Mouse (Mus musculus): ENCODE results near the gene Tecr. TPM values are rescaled to one million over a fixed set of nuclear protein-coding genes. Genes with fewer than 3 reads are reported as not detected.

Tecr gene
- polyA plus RNA-seq, 1 experiment from 2014 or later = 372 TPM

GRCm38 (mm10) chr8:83648031-83648430 lies 40.3 kb upstream of the Tecr start:
- no peaks in the 10 kb centered on the region for H3K36me3 ChIP-seq (ENCODE audit: control insufficient read depth, insufficient read depth)
- WGBS = 89% methylated on average over 4 of the region's 4 CpGs

DNA sequence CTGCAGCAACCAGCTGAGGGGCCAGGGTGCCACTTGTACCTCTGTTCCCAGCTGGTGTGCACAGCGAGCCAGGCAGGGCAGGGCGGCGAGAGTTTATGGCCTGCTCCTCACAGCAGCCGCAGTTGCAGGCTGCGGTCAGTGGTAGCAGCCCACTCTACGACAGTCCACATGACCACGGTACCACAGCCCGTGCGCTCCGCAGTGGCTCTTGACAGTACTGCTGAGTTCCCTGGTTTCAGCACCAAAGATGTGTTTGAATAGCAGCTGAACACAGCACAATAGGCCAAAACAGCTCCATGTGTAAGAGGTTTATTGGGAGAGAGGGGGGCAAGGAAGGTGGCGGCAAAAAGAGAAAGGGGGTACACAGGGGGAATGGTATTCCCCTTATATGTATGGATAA lies 39.7 kb upstream of the Tecr start:
- H3K36me3 ChIP-seq (ENCODE audit: control insufficient read depth, insufficient read depth) = no peaks in the 10 kb centered on the region
- no peak for ATAC-seq (replicated peaks; ENCODE audit: extremely low read depth, insufficient read depth, low FRiP score)
- WGBS = 94% methylated on average over 11 of the region's 11 CpGs
- H3K4me3 ChIP-seq (ENCODE audit: low read length) = no peak overlapping the region
- no peaks in the 10 kb centered on the region for H3K9me3 ChIP-seq (replicated peaks; ENCODE audit: control insufficient read depth, low read length)
- H3K4me2 ChIP-seq (ENCODE audit: low read depth, low read length) = no peak overlapping the region
- H3K9ac ChIP-seq (ENCODE audit: low read length) = no peak overlapping the region
- H3K27ac ChIP-seq (ENCODE audit: low read length) = no peak overlapping the region
- H3K27me3 ChIP-seq (ENCODE audit: control insufficient read depth, insufficient read depth, low read length) = no peaks in the 10 kb centered on the region; the same call in 1 of the 2 replicates
- H3K4me1 ChIP-seq (ENCODE audit: control insufficient read depth, insufficient read depth, low read length) = peaks cover 5% of the 10 kb centered on the region

More at GRCm38 (mm10) chr8:83648031-83648430, 40.3 kb upstream of the Tecr start:
- Histone ChIP-seq H3K9me3 (replicated peaks; ENCODE audit: control insufficient read depth, low read length) (no peaks in the 10 kb centered on the region), H3K4me3 (ENCODE audit: low read length) (no peak overlapping the region), H3K4me1 (ENCODE audit: control insufficient read depth, insufficient read depth, low read length) (peaks cover 5% of the 10 kb centered on the region), H3K27me3 (ENCODE audit: control insufficient read depth, insufficient read depth, low read length) (no peaks in the 10 kb centered on the region), H3K9ac (ENCODE audit: low read length) (no peak overlapping the region), H3K4me2 (ENCODE audit: low read depth, low read length) (no peak overlapping the region), H3K27ac (ENCODE audit: low read length) (no peak overlapping the region)
- ATAC-seq (replicated peaks; ENCODE audit: extremely low read depth, insufficient read depth, low FRiP score) = no peak

GRCm38 (mm10) chr8:83639649-83640048 lies 31.9 kb upstream of the Tecr start:
- Histone ChIP-seq H3K4me2 (ENCODE audit: low read depth, low read length) (no peak overlapping the region), H3K27me3 (ENCODE audit: control insufficient read depth, insufficient read depth, low read length) (no peaks in the 10 kb centered on the region; the same call in 1 of the 2 replicates), H3K9me3 (replicated peaks; ENCODE audit: control insufficient read depth, low read length) (peaks cover 7% of the 10 kb centered on the region; the same call in 1 of the 2 replicates), H3K4me1 (ENCODE audit: control insufficient read depth, insufficient read depth, low read length) (no peaks in the 10 kb centered on the region), H3K4me3 (ENCODE audit: low read length) (no peak overlapping the region), H3K36me3 (ENCODE audit: control insufficient read depth, insufficient read depth) (no peaks in the 10 kb centered on the region), H3K27ac (ENCODE audit: low read length) (no peak overlapping the region), H3K9ac (ENCODE audit: low read length) (no peak overlapping the region)
- no peak for ATAC-seq (replicated peaks; ENCODE audit: extremely low read depth, insufficient read depth, low FRiP score)
- WGBS = 69% methylated on average over 5 of the region's 5 CpGs

- Histone ChIP-seq H3K4me3 (ENCODE audit: low read length) (no peak overlapping the region), H3K27ac (ENCODE audit: low read length) (no peak overlapping the region), H3K4me2 (ENCODE audit: low read depth, low read length) (no peak overlapping the region), H3K9me3 (replicated peaks; ENCODE audit: control insufficient read depth, low read length) (peaks cover 7% of the 10 kb centered on the region; the same call in 1 of the 2 replicates), H3K4me1 (ENCODE audit: control insufficient read depth, insufficient read depth, low read length) (no peaks in the 10 kb centered on the region), H3K36me3 (ENCODE audit: control insufficient read depth, insufficient read depth) (no peaks in the 10 kb centered on the region), H3K27me3 (ENCODE audit: control insufficient read depth, insufficient read depth, low read length) (no peaks in the 10 kb centered on the region; the same call in 1 of the 2 replicates), H3K9ac (ENCODE audit: low read length) (no peak overlapping the region)
- WGBS = 62% methylated on average over 4 of the region's 4 CpGs
- ATAC-seq (replicated peaks; ENCODE audit: extremely low read depth, insufficient read depth, low FRiP score) = no peak
These were observed 31.1 kb upstream of the Tecr start for GRCm38 (mm10) chr8:83638856-83639255.

DNA sequence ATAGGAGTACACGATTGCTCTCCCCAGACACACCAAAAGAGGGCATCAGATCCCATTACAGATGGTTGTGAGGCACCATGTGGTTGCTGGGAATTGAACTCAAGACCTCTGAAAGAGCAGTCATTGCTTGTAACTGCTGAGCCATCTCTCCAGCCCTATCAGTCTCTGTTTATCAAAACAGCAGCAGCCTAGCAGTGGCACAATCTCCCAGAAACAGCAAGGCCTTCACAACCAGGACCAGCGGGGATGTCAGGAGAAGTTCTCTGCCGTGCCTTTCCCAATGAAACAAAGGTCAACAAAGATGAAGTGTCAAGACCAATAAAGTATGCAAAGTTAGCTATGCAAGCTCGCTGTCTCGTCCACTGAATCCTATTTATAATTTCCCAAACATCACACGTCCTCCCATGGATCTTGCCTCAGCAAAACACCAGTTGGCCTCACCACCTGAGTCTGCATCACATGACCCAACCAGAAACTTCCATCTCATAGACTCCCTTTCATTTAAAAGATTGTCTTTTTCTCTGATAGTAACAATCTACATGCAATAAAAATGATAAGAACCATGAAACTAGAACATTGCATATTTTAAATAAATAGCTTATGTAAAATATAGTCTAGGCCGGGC lies 24.4 kb upstream of the Tecr start:
- Histone ChIP-seq H3K4me3 (ENCODE audit: low read length) (no peak overlapping the region), H3K27ac (ENCODE audit: low read length) (no peak overlapping the region), H3K9me3 (replicated peaks; ENCODE audit: control insufficient read depth, low read length) (peaks cover 7% of the 10 kb centered on the region; the same call in 1 of the 2 replicates), H3K4me2 (ENCODE audit: low read depth, low read length) (no peak overlapping the region), H3K9ac (ENCODE audit: low read length) (no peak overlapping the region), H3K36me3 (ENCODE audit: control insufficient read depth, insufficient read depth) (no peaks in the 10 kb centered on the region), H3K27me3 (ENCODE audit: control insufficient read depth, insufficient read depth, low read length) (no peaks in the 10 kb centered on the region), H3K4me1 (ENCODE audit: control insufficient read depth, insufficient read depth, low read length) (no peaks in the 10 kb centered on the region)
- no peak for ATAC-seq (replicated peaks; ENCODE audit: extremely low read depth, insufficient read depth, low FRiP score)
- 79% methylated on average over 7 of the region's 7 CpGs for WGBS

DNA sequence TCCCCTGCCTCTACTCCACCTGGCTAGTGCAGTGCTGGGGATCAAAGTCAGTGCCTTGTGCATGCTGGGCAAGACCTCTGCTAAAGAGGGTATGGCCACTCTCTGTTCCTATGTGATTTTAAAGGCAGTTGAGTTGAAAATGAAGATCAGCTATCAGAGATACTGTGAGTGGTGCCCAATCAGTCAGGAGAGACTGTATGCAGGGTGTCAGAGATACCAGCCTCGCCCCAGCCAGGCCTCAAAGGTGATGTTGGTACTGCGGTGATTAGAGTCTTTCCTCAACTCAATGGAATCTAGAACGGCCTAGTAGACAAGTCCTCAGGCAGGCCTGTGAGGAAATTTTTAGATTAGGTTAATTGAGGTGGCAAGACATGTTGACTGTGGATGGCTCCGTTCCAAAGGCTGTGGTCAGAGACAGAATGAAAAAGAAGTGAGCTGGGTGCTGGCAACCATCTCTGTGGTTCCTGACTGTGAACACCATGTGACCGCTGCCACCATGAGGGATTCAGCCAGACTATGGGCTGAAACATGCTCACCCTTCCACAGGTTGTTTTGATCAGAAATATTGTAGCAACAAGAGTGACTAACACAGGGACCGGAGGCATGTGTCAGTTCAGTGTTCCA lies 18.0 kb upstream of the Tecr start:
- Histone ChIP-seq H3K4me3 (ENCODE audit: low read length) (no peak overlapping the region), H3K27ac (ENCODE audit: low read length) (no peak overlapping the region), H3K36me3 (ENCODE audit: control insufficient read depth, insufficient read depth) (no peaks in the 10 kb centered on the region), H3K4me1 (ENCODE audit: control insufficient read depth, insufficient read depth, low read length) (peaks cover 3% of the 10 kb centered on the region; the same call in 1 of the 2 replicates), H3K9ac (ENCODE audit: low read length) (no peak overlapping the region), H3K9me3 (replicated peaks; ENCODE audit: control insufficient read depth, low read length) (no peaks in the 10 kb centered on the region), H3K27me3 (ENCODE audit: control insufficient read depth, insufficient read depth, low read length) (peaks cover 4% of the 10 kb centered on the region), H3K4me2 (ENCODE audit: low read depth, low read length) (no peak overlapping the region)
- WGBS = 73% methylated on average over 6 of the region's 6 CpGs
- no peak for ATAC-seq (replicated peaks; ENCODE audit: extremely low read depth, insufficient read depth, low FRiP score)

DNA sequence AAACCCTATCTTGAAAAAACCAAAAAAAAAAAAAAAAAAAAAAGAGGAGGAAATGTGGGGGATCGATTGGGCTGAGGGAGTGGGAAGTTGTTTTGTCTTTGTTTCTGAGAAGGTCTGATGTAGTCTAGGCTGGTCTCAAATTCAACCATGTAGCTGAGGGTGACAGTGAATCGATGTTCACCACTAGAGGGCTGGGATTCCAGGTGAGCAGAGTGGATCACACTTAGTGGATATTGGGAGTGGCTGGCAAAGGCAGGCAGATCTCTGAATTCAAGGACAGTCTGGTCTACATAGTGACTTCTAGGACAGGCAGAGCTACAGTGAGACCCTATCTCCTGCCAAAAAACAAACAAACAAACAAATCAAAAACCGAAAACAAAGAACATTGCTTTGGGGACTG lies 17.0 kb upstream of the Tecr start:
- H3K4me1 ChIP-seq (ENCODE audit: control insufficient read depth, insufficient read depth, low read length) = peaks cover 3% of the 10 kb centered on the region; the same call in 1 of the 2 replicates
- no peak for ATAC-seq (replicated peaks; ENCODE audit: extremely low read depth, insufficient read depth, low FRiP score)
- 43% methylated on average over 3 of the region's 3 CpGs for WGBS

GRCm38 (mm10) chr8:83623549-83623948 lies 15.8 kb upstream of the Tecr start:
- Histone ChIP-seq H3K4me2 (ENCODE audit: low read depth, low read length) (no peak overlapping the region), H3K27ac (ENCODE audit: low read length) (no peak overlapping the region), H3K4me1 (ENCODE audit: control insufficient read depth, insufficient read depth, low read length) (peaks cover 3% of the 10 kb centered on the region; the same call in 1 of the 2 replicates), H3K9ac (ENCODE audit: low read length) (no peak overlapping the region), H3K36me3 (ENCODE audit: control insufficient read depth, insufficient read depth) (no peaks in the 10 kb centered on the region), H3K27me3 (ENCODE audit: control insufficient read depth, insufficient read depth, low read length) (peaks cover 4% of the 10 kb centered on the region), H3K4me3 (ENCODE audit: low read length) (no peak overlapping the region), H3K9me3 (replicated peaks; ENCODE audit: control insufficient read depth, low read length) (no peaks in the 10 kb centered on the region)
- no peak for ATAC-seq (replicated peaks; ENCODE audit: extremely low read depth, insufficient read depth, low FRiP score)
- 70% methylated on average over 7 of the region's 7 CpGs for WGBS

More for the DNA sequence above, 17.0 kb upstream of the Tecr start:
- Histone ChIP-seq H3K4me2 (ENCODE audit: low read depth, low read length) (no peak overlapping the region), H3K27ac (ENCODE audit: low read length) (no peak overlapping the region), H3K9ac (ENCODE audit: low read length) (no peak overlapping the region), H3K27me3 (ENCODE audit: control insufficient read depth, insufficient read depth, low read length) (peaks cover 4% of the 10 kb centered on the region), H3K36me3 (ENCODE audit: control insufficient read depth, insufficient read depth) (no peaks in the 10 kb centered on the region), H3K4me3 (ENCODE audit: low read length) (no peak overlapping the region), H3K9me3 (replicated peaks; ENCODE audit: control insufficient read depth, low read length) (no peaks in the 10 kb centered on the region)

- H3K4me3 ChIP-seq (ENCODE audit: low read length) = peak overlapping the region; percentile 44
- H3K27ac ChIP-seq (ENCODE audit: low read length) = no peak overlapping the region
- H3K4me2 ChIP-seq (ENCODE audit: low read depth, low read length) = peak overlapping the region; percentile 73
- H3K9ac ChIP-seq (ENCODE audit: low read length) = peak overlapping the region; percentile 67
- H3K27me3 ChIP-seq (ENCODE audit: control insufficient read depth, insufficient read depth, low read length) = peaks cover 4% of the 10 kb centered on the region
- no peaks in the 10 kb centered on the region for H3K36me3 ChIP-seq (ENCODE audit: control insufficient read depth, insufficient read depth)
- 8% methylated on average over 23 of the region's 23 CpGs for WGBS
- peak; percentile 87 for ATAC-seq (replicated peaks; ENCODE audit: extremely low read depth, insufficient read depth, low FRiP score)
- H3K4me1 ChIP-seq (ENCODE audit: control insufficient read depth, insufficient read depth, low read length) = peaks cover 3% of the 10 kb centered on the region; the same call in 1 of the 2 replicates
- H3K9me3 ChIP-seq (replicated peaks; ENCODE audit: control insufficient read depth, low read length) = no peaks in the 10 kb centered on the region
These were observed 14.7 kb upstream of the Tecr start for GRCm38 (mm10) chr8:83622389-83622989.
